Mouse (Mus musculus) heart, postnatal 14 days (tissue): Measurements from ENCODE around the gene Wap. TPM values are rescaled to one million over a fixed set of nuclear protein-coding genes. Genes with fewer than 3 reads are reported as not detected.
"Not testable (repeated sequence)": the region's sequence is repeated elsewhere in the genome, so short reads cannot be mapped to it uniquely, and the experiment has no call there.

ENCODE experiments used
- DNase-seq, 2 experiments: peaks; one replicate each; pipeline ENCODE4 v3.0.0; 2021 to 2022
- intact Hi-C: fragments of 180-260 bp; cut with DNase I; formaldehyde crosslinking; loops from one replicate; pipeline ENCODE4 v1.15.1; 2025
- long read RNA-seq, 2 experiments: library from polyadenylated mRNA; stranded (forward); transcript quantifications; one replicate each; pipeline ENCODE4 v2.0.0; 2021
- total RNA-seq, 2 experiments: library from RNA; stranded (reverse); gene quantifications; 2 replicates each; pipeline ENCODE4 v1.2.3; 2021

Gene Wap
- total RNA-seq = not detected
- long read RNA-seq, experiment 1 = 0 reads
- long read RNA-seq, experiment 2 = 0 reads

DNA sequence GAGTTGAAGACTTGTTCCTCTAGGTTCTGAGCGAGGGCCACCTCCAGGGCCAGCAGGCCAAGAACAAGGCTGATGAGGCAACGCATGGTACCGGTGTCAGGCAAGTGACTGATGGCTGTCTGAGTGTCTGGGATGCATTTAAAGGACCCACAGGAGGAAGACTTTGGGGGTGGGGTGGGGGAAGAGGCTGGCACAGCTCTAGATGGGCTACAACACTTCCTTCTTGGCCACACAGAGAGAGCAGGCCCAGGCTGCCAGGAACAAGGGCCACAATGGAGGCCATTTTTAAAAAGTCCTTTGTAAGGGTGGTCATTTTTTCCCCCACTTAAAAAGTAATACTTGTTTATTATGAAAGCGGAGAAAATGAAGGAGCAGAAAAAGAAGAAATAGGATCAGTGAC lies at the start of gene Wap:
Gene Wap, minus strand, starts transcription at position 101 of the 400 bp plus-strand sequence.
- intact Hi-C loops = no loop called here
- DNase-seq = no peak

DNA sequence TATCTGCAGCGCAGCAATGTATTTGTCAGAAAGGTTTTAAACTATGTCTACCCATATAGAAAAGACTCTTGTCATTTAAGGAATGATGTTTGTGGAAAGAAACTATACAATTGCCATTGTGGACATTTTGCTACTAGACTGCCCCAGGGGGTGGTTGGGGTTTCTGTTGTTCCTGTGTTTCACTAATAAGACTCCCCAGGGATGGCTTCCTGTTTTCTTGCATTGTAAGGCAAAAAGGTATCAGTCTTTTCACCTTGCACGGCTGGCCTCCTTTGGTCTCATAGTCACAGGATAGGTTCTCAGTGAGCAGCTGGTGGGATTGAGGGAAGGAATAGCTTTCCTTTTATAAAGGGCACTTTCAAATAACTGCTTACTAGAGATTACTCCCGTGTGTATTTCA lies 46.3 kb upstream of the Wap start:
- intact Hi-C loops = no loop called here
- DNase-seq = no peak

DNA sequence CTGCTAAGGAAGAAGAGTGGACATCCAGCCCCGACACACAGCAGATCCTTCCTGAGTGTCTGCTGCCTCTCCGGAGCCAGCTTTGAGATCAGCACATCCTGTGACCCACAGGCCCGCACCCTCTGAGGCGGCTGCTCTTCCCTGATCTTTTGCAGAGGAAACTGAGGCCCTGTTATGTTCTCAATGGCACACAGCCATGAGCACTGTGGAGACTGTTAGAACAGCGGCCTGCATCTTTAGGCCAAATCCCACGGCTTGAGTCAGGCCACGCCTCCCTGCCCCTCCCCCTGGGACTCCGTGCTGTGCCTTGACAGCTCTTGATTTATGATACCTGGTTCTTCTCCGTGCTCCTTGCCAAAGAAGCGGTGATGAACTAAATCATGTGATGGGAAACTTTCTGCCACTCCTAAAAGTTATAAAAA lies 42.0 kb upstream of the Wap start:
- peak; percentile 53 to 56 for DNase-seq
- intact Hi-C loops = no loop called here

DNA sequence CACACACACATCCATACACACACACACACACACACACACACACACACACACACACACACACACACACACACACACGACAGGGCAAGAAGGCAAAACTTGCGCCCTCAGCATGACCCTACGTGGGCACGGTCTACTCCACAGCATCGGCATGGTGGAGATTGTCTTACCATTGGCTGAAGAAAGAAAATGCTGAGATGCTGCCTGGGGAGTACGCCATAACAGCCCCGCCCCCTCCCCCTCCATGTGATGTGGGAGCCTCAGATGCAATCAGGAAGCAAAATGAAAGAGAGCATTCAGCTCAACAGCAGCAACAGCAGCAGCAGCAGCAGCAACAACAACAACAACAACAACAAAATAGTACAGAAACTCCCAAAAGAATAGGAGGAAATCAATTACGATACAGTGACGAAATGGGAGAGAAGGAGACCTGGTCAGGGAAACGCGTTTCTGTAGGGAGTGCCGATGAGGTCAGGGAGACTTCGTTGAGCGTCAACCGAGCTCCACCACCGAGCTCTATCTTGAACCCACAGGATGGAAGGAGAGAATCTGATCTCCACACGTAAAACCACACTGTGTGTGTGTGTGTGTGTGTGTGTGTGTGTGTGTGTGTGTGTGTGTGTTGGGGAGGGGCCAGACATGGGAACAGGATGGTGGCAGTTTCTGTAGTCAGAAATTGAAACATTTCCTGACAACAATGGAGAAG lies 41.4 kb upstream of the Wap start:
- intact Hi-C loops = loop anchor here (2.0 to 5.0 kb wide), 2 partner anchors 15 to 87 kb away; no protein-coding TSS in a partner anchor
- DNase-seq = peak; percentile 15 to 21

GRCm38 (mm10) chr11:6677530-6677929 lies 39.1 kb upstream of the Wap start:
- DNase-seq = peak; percentile 30 to 35
- intact Hi-C loops = loop anchor here (5.0 kb wide), 1 partner anchor 90 kb away; no protein-coding TSS in a partner anchor

DNA sequence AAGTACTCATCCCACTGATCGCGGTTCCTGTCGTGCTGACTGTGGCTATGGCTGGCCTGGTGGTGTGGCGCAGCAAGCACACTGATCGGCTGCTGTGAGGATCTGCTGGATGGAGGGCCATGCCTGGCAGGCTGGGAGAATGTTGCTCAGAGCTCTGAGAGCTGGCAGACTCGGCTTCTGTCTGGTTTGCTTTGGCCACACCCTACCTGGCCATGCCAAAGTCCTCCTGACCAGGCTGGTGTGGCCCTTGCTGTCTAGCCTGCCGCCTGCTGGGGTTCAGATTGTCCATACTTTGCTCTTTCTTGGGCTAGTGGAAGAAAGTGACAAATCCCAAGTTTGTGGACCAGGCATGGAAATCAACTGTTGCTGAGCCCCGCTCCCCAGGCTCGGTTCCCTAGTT lies 38.2 kb upstream of the Wap start:
- DNase-seq = no peak
- intact Hi-C loops = loop anchor here (5.0 kb wide), 1 partner anchor 91 kb away; no protein-coding TSS in a partner anchor

- intact Hi-C loops = loop anchor here (5.0 kb wide), 1 partner anchor 92 kb away; no protein-coding TSS in a partner anchor
- peak; percentile 15 to 25 for DNase-seq
These were observed 37.0 kb upstream of the Wap start for GRCm38 (mm10) chr11:6675402-6675801.

GRCm38 (mm10) chr11:6674701-6675100 lies 36.3 kb upstream of the Wap start:
- intact Hi-C loops = loop anchor here (5.0 kb wide), 1 partner anchor 93 kb away; no protein-coding TSS in a partner anchor
- DNase-seq = no peak

- DNase-seq = no peak
- intact Hi-C loops = no loop called here
These were observed 32.4 kb upstream of the Wap start for GRCm38 (mm10) chr11:6670826-6671225.

DNA sequence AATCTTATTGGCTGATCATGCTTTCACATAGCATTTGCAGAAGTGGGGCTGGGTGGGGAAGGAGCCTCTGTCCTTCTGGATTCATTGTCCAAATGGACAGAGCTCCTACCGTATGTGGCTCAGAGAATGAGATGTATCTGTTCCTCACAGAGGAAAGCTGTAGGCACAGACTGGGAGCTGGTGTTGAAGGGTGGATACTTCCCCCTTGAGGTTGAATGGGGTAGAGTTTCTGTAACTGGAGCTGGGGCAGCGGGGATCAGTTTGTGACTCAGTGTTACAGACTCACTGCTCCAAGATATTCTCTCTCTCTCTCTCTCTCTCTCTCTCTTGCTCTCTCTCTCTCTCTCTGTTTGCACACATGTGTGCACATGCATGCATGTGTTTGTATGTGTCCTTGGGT lies 31.6 kb upstream of the Wap start:
- intact Hi-C loops = no loop called here
- no peak for DNase-seq

DNA sequence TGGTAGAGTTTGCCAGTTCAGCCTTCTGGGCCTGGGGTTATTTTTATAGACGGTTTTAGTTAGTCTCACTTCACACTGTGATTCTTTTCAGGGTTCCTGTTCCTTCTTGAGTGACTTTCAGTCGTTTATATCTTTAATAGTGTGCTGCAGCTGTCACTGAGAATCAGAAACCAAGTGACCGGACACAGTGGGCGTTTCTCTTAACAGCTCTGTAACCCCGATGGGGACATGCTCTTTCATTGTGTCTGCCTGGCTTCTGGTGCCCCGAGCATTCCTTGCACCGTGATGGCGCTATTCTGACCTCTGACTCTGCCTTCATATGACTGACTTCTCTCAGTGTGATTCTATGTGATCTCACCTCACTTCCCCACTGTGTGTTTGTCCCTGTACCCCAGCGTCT lies 30.6 kb upstream of the Wap start:
- no peak for DNase-seq
- intact Hi-C loops = no loop called here

DNA sequence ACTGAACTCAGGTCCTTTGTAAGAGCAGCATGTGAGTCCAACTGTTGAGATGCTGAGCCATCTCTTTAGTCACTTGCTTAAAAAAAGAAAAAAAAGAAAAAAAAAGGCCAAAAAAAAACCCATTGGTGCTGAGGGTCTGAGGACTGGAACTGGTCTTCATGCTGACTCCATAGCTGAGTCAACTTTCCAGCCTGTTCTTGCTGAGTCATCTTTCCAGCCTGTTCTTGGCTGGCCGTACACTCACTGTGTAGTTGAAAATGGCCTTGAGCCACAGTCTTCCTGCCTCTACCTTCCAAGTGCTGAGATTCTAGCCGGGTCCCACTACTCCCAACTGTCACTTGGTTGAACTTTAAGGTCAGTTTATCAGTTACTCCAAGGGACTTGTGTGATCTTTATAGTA lies 28.2 kb upstream of the Wap start:
- no peak for DNase-seq
- intact Hi-C loops = no loop called here

DNA sequence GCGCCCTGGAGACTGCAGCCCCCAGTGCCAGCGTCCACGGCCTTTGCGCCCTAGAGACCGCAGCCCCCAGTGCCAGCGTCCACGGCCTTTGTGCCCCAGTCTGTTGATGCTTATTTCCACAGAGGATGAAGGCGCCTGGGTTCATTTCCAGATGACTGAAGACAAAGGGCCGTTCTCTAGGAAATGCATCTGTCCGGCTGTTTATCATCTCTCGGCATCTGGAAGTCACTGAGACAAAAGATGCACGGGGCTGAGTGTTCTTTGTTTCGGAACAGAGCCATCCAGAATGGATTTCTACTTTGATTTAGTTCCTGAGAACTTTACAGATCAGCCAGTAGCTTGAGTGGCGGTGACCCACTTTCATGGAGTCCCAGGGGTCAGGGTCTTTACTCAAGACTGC lies 22.8 kb upstream of the Wap start:
- DNase-seq = no peak

DNA sequence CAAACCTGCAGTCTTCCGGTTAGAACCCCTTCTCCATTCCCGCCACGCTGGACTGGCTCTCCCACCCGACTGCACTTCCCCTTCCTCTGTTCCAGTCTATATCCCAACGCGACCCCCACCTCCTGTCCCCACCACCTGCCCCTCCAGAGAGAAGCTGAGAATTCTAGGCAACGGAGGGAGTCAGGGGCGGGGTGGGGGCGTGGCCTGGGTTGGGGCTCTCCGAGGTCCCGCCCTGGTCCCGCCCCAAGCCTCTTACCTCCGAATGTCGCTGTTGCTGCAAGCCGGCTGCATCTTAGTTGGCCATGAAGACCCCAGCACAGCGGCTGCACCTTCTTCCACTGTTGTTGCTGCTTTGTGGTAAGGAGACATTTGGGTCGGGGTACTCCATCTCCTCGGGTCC lies 19.8 kb upstream of the Wap start, which contains the start of gene Ramp3:
Gene Ramp3, plus strand, starts transcription at position 251 of the 400 bp plus-strand sequence.
- intact Hi-C loops = loop anchor here (5.0 to 10.0 kb wide), 2 partner anchors 49 to 1647 kb away; no protein-coding TSS in a partner anchor
- peak; percentile 16 to 30 for DNase-seq

More for the DNA sequence above, 22.8 kb upstream of the Wap start:
- intact Hi-C loops = no loop called here

DNA sequence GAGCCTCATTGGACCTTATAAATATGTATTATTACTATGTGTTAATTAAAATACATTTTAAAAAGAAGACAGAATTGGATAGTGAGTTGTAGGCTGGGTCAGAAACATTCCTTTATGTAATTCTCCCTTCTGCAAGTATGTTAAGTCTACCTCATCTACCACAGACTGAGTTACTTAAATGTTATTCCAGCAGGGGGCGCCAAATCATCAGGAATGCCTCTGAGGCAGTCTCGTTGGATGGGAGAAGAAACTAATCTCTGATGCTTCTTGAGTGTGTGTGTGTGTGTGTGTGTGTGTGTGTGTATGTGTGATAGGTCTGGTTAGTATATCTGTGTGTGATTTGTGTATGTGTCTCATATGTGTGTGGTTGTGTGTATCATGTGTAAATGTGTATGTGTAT lies 16.5 kb upstream of the Wap start:
- intact Hi-C loops = loop anchor here (1.0 to 10.0 kb wide), 4 partner anchors 52 to 1650 kb away; no protein-coding TSS in a partner anchor
- peak; percentile 77 to 90 for DNase-seq

DNA sequence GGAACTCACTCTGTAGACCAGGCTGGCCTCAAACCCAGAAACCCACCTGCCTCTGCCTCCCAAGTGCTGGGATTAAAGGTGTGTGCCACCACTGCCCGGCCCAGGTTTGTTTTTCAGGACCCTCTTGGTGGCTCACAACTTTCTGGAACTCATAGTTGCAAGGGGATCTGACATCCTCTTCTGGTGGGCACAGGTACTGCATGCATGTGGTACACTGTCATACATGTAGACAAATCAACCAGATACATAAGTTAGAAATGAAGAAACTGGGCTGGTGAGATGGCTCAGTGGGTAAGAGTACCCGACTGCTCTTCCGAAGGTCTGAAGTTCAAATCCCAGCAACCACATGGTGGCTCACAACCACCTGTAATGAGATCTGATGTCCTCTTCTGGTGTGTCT lies 14.5 kb upstream of the Wap start:
- intact Hi-C loops = loop anchor here (10.0 kb wide), 1 partner anchor 1652 kb away; no protein-coding TSS in a partner anchor
- not testable (repeated sequence) for DNase-seq

DNA sequence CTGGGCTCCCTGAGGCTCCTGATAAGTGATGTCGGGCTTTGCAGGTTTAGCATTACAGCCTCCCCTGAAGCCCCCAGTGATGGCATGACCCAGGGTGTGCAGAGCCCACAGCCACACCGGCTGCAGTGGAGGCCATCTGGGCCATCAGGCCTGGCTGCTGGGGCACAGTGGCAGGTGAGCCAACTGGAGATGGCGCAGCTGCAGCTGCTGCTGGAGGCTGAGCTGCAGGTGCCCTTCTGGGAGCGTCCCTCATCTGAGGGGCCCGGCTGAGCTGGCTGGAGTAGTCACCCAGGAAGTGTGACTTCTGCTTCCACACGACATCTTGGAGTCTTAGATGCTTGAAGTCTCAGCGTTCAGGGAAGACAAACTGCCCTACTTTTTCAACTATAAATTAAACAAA lies 12.1 kb upstream of the Wap start:
- intact Hi-C loops = loop anchor here (10.0 kb wide), 1 partner anchor 1654 kb away; no protein-coding TSS in a partner anchor
- DNase-seq = no peak

- intact Hi-C loops = no loop called here
- no peak for DNase-seq
These were observed 9.6 kb upstream of the Wap start for GRCm38 (mm10) chr11:6647831-6648724.

GRCm38 (mm10) chr11:6644566-6644965 lies 6.1 kb upstream of the Wap start:
- intact Hi-C loops = no loop called here
- DNase-seq = no peak

DNA sequence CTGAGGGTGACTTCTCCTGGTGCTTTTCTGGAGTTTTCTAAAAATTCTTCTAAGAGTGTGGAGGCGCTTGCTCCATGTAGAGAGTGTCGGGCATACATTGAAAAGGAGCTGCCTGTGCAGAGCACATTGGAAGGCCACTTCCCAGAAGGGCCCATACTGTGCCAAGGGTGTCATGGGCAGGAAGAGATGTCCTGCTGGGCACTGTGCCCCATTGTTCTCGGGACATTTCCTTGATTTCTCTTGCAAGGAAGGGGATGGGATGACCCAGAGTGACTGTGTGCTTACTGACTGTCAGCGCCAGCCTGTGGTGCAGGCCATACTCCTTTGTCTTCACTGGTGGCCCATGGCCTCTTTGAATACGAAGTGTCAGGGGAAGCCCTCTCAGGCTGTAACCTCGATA lies 635 bp upstream of the Wap start:
- no peak for DNase-seq
- intact Hi-C loops = no loop called here

DNA sequence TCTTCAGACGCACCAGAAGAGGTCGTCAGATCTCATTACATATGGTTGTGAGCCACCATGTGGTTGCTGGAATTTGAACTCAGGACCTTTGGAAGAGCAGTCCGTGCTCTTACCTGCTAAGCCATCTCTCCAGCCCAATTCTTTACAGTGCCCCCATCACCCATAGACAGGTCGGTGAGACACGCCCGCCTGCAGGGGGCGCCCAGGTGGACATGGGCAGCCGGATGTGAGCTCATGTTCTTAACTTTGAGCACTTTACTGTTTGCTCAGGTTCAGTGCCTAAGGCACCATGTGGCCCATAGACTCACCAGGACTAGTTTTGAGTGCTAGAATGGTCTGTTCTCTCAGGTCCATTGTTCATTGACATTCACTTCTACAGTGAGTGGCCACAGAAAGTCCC lies 2.3 kb downstream of the Wap start:
- intact Hi-C loops = no loop called here

More for the DNA sequence above, 2.3 kb downstream of the Wap start:
- no peak for DNase-seq
